10 mouse cellular contexts compared by ENCODE assay signal in the genomic region with DNA sequence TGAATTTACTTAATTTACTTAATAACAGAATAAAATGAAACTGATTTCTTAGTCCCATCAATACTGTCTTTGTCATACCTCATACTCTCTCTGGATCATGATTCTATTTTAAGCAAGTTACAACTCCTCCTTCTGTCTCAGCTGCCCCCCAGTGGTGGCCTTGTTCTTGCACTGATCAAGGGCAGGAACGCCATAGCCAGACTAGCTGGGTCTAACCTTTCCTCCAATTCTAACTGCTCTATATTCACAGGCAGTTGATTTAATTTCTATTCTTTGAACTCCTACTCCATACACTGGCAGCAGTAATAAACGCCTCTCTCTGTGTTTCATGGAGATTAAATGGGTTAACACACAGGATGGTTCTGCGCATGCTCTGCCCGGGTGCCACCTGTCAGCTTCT.
DNase-seq lines count a peak whose midpoint lies in the region; ATAC-seq lines count a peak whose summit lies in the region.
"Had no signal": no experiment of that assay in that cellular context is flagged by ENCODE, and none has a peak within 500 bp of the region (broad histone marks: within the 10 kb centered on the region; RNA-seq: fewer than 3 reads in every experiment).

No protein-coding gene starts in this region.

- no peaks in the 10 kb centered on the region for H3K36me3 ChIP-seq in heart, embryonic 10.5 days
- H3K36me3 ChIP-seq in midbrain, embryonic 14.5 days (ENCODE audit: control insufficient read depth, insufficient read depth, low read length) = no peaks in the 10 kb centered on the region
- no peaks in the 10 kb centered on the region for H3K36me3 ChIP-seq in midbrain, embryonic 13.5 days
- no peaks in the 10 kb centered on the region for H3K36me3 ChIP-seq in liver, embryonic 11.5 days (ENCODE audit: control insufficient read depth, insufficient read depth, low read length)
- H3K36me3 ChIP-seq: heart, embryonic 13.5 days; limb, embryonic 13.5 days had no signal

- H3K9ac ChIP-seq in midbrain, embryonic 14.5 days (replicated peaks; ENCODE audit: low read length) = no peak overlapping the region
- H3K9ac ChIP-seq in midbrain, embryonic 13.5 days (replicated peaks) = no peak overlapping the region
- no peak overlapping the region for H3K9ac ChIP-seq in liver, embryonic 11.5 days (ENCODE audit: low read depth, low read length)
- H3K9ac ChIP-seq: heart, embryonic 13.5 days; limb, embryonic 13.5 days had no signal

- WGBS in heart, embryonic 10.5 days = 74% methylated on average over 4 of the region's 4 CpGs
- WGBS in midbrain, embryonic 14.5 days = 77% methylated on average over 4 of the region's 4 CpGs
- 81% methylated on average over 4 of the region's 4 CpGs for WGBS in midbrain, embryonic 13.5 days
- WGBS in liver, embryonic 11.5 days = 80% methylated on average over 4 of the region's 4 CpGs

- no peaks in the 10 kb centered on the region for H3K9me3 ChIP-seq in heart, embryonic 10.5 days
- H3K9me3 ChIP-seq in midbrain, embryonic 14.5 days (ENCODE audit: control insufficient read depth, low read length) = no peaks in the 10 kb centered on the region
- H3K9me3 ChIP-seq in midbrain, embryonic 13.5 days = no peaks in the 10 kb centered on the region
- H3K9me3 ChIP-seq in liver, embryonic 11.5 days (ENCODE audit: control insufficient read depth, low read length) = no peaks in the 10 kb centered on the region
- H3K9me3 ChIP-seq: limb, embryonic 13.5 days had no signal

- no peak overlapping the region for H3K4me3 ChIP-seq in heart, embryonic 10.5 days
- no peak overlapping the region for H3K4me3 ChIP-seq in midbrain, embryonic 14.5 days (replicated peaks; ENCODE audit: low read depth, low read length)
- no peak overlapping the region for H3K4me3 ChIP-seq in midbrain, embryonic 13.5 days (replicated peaks)
- H3K4me3 ChIP-seq in liver, embryonic 11.5 days (ENCODE audit: low read depth, low read length) = no peak overlapping the region
- H3K4me3 ChIP-seq: heart, embryonic 13.5 days; limb, embryonic 13.5 days had no signal

- H3K4me2 ChIP-seq in midbrain, embryonic 14.5 days (ENCODE audit: low read length) = no peak overlapping the region
- H3K4me2 ChIP-seq in midbrain, embryonic 13.5 days (replicated peaks) = no peak overlapping the region
- H3K4me2 ChIP-seq in liver, embryonic 11.5 days = no peak overlapping the region
- H3K4me2 ChIP-seq: heart, embryonic 13.5 days; limb, embryonic 13.5 days had no signal

- no peak for ATAC-seq in midbrain, embryonic 14.5 days (ENCODE audit: low FRiP score, low TSS enrichment)
- ATAC-seq in midbrain, embryonic 13.5 days = no peak
- no peak for ATAC-seq in liver, embryonic 11.5 days (replicated peaks; ENCODE audit: low FRiP score)

- H3K27ac ChIP-seq in heart, embryonic 10.5 days = no peak overlapping the region
- H3K27ac ChIP-seq in midbrain, embryonic 14.5 days (replicated peaks; ENCODE audit: low read depth, low read length) = no peak overlapping the region
- H3K27ac ChIP-seq in midbrain, embryonic 13.5 days = no peak overlapping the region
- H3K27ac ChIP-seq in liver, embryonic 11.5 days (ENCODE audit: low read depth, low read length) = no peak overlapping the region
- H3K27ac ChIP-seq: heart, embryonic 13.5 days; limb, embryonic 13.5 days had no signal

- H3K27me3 ChIP-seq in heart, embryonic 10.5 days (ENCODE audit: insufficient read depth, poor library complexity, severe bottlenecking) = no peaks in the 10 kb centered on the region
- no peaks in the 10 kb centered on the region for H3K27me3 ChIP-seq in midbrain, embryonic 14.5 days (ENCODE audit: control insufficient read depth, insufficient read depth, low read length)
- no peaks in the 10 kb centered on the region for H3K27me3 ChIP-seq in midbrain, embryonic 13.5 days
- H3K27me3 ChIP-seq in liver, embryonic 11.5 days (replicated peaks; ENCODE audit: control insufficient read depth, insufficient read depth, low read length) = no peaks in the 10 kb centered on the region
- H3K27me3 ChIP-seq: heart, embryonic 13.5 days; limb, embryonic 13.5 days had no signal

- DNase-seq in heart, adult 9 months (ENCODE audit: low spot score in 2 of 2) = peak; percentile 17 to 41
- DNase-seq in heart, embryonic 10.5 days (ENCODE audit: low spot score) = no peak
- peak; percentile 33 for DNase-seq in midbrain, embryonic 14.5 days
- peak; percentile 12 for DNase-seq in adrenal gland, postnatal 25 days
- peak; percentile 7 for DNase-seq in lung, postnatal 36 days
- no peak for DNase-seq in spleen, adult 18-20 months
- DNase-seq in liver, embryonic 11.5 days (ENCODE audit: low spot score) = no peak

- no peaks in the 10 kb centered on the region for H3K4me1 ChIP-seq in heart, embryonic 10.5 days
- H3K4me1 ChIP-seq in midbrain, embryonic 14.5 days (ENCODE audit: control insufficient read depth, insufficient read depth, low read length) = no peaks in the 10 kb centered on the region
- no peaks in the 10 kb centered on the region for H3K4me1 ChIP-seq in midbrain, embryonic 13.5 days (replicated peaks)
- no peaks in the 10 kb centered on the region for H3K4me1 ChIP-seq in liver, embryonic 11.5 days (replicated peaks; ENCODE audit: control insufficient read depth, insufficient read depth, low read length)
- H3K4me1 ChIP-seq: heart, embryonic 13.5 days; limb, embryonic 13.5 days had no signal

Comparison
In these comparisons a context has a peak if more than half of its experiments do, and no peak if none do; other contexts are left out.
1. DNase-seq: peak in heart, adult 9 months (2 of 2), midbrain, embryonic 14.5 days (single experiment), adrenal gland, postnatal 25 days (single experiment) and lung, postnatal 36 days (single experiment); none in heart, embryonic 10.5 days (single experiment), spleen, adult 18-20 months (0 of 2) and liver, embryonic 11.5 days (single experiment).